Mouse (Mus musculus): Measurements from ENCODE around the gene C2cd3. TPM values are rescaled to one million over a fixed set of nuclear protein-coding genes. Genes with fewer than 3 reads are reported as not detected.

C2cd3 gene
- total RNA-seq, 2 experiments from 2014 or later, result 23.4 to 24.4 TPM

DNA sequence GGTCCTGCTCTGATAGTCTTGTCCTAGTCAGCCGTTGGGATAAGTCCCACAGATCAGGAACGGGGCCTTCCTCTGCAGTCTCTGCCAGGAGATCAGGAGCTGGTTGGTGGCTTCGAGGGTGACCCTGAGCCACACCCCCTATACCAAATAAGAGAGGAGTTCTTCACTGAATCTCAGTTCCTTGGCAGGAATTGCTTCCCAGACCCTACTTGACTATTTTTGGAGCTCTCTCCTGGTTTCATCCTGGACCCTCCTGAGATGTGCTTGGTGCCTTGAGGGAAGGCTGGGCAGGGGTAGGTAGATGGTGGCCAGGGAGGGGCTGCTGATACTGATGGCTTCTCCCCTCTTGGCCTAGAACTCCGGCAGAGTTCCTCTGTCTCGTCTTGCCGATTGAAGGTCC lies 124.3 kb downstream of the C2cd3 start:
- DNase-seq (ENCODE audit: low spot score in 2 of 2), result no peak

DNA sequence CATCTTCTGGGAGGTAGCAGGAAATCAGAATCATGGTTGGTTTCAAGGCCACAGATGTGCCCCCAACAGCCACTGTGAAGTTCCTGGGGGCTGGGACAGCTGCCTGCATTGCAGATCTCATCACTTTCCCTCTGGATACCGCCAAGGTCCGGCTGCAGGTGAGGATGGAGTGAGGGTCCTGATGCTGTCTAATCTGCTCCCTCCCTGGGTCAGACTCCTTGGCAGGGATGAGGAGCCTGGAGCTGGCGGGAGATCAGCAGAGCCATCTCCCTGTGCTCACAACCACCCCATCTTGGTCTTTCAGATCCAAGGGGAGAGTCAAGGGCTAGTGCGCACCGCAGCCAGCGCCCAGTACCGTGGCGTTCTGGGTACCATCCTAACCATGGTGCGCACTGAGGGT lies 124.8 kb downstream of the C2cd3 start:
- DNase-seq (ENCODE audit: low spot score in 2 of 2), result no peak

DNA sequence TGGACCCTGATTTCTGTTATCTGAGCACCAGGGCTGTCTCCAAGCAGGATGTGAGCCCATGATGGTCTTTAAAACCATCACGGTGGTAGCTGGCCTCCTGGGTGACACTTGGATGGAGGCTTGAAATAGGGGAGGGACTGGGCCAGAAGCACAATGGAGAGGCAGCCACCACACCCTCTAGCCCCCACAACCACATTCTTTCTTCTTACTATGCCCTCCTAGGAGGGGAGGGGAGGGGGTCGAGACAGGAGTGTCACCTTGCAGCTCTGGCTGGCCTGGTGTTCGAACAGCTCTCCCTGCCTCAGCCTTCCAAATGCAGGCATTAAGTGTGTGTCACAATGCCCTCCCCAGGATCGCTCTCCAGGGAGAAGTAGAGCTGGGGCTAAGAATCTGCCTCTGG lies 125.4 kb downstream of the C2cd3 start:
- DNase-seq (ENCODE audit: low spot score in 2 of 2), result no peak

DNA sequence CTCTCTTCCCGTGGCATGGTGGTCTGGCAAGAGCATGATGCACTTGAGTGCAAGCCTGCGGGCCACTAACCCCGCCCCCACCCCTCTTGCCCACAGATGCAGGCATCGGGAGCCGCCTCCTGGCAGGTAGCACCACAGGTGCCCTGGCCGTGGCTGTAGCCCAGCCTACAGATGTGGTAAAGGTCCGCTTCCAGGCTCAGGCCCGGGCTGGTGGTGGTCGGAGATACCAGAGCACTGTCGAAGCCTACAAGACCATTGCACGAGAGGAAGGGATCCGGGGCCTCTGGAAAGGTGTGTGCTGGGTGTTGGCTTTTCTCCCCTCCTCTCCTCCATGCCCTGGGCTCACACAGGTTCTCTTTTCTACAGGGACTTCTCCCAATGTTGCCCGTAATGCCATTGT lies 125.9 kb downstream of the C2cd3 start:
- DNase-seq (ENCODE audit: low spot score in 2 of 2), result no peak

DNA sequence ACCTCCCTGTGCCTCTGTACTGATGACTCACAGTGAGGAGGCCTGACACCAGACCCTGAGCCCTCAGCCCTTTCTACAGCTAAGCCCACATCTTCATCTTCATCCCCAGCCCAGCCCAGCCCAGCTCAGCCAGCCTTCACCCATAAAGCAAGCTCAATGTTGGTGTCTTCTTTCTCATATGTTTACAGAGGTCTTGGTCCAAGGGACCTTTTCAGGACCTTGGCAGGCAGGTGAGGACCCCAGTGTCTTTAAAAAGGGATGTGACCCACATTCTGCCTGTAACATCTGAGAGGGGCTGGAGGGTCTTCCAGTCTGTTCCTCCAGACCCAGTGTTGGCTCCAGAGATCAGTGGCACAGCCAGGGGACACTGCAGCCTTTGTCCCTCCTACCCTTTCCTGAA lies 127.4 kb downstream of the C2cd3 start:
- DNase-seq (ENCODE audit: low spot score in 2 of 2), result no peak

DNA sequence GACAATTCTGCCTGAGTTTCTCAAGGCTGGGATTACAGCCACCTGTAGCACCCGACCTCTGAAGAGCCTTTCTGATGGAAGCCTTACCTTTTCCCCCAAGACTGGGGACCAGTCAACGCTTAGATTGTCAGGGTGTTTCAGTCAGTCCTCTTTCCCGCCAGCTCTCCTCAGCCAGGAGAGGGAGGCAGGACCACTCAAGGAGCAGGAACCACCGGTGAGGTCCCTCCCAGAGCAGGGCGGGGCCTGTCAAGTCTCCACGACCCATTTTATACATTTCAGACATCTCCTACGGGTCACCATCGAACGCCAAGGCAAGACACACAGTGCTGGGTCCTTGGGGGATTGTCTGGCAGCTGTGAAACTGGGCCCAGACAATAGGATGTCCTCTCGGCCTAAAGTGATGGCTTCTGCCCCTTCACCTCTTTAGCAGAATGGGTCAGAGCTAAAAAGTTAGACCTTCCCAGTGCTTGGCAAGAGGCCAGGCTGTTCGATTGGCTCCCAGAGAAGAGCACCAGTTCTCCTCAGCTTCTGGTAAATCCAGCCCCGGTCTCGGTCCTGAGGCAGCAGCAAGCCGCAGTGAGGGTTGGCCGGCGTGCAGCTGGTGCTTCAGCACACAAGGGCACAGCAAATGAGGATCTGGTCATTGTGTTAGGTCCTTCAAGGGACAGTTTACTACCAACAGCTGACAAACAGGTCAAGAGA lies 128.4 kb downstream of the C2cd3 start:
- DNase-seq (ENCODE audit: low spot score in 2 of 2), result no peak

DNA sequence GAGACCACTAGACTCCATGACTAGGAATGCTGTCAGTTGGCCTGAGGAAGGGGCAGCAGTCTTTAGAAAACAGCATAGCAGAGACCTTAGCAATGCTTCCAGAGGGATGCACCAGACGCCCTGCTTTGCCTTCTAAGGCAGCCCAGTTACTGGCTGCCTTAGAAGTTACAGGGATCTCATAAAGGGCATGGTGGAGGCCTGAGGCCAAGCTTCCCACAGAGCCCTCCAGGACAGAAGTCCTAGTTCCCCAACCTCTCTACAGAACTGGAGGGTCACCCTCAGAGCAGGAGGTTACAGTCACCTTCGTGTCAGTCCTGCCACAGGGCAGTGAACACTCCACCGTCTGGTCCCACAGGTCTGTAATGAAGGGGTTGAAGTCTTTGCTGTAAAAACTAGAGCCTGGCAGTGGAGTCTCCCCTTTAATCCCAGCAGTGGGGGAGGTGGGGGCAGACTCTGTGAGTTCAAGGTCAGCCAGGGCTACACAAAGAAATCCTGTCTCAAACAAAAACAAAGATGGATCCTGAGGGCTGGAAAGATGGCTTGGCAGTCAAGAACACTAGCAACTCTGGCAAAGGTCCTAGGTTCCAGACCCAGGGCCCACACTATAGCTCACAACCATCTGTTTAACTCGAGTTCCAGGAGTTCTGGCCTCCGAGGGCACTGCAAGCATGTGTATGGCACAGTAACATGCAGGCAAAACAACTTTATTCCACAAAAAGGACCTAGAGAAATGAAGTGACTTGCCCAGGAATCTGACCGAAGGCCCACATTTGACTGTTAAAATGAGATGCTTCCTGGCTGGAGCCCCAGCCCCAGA lies 129.2 kb downstream of the C2cd3 start:
- no peak for DNase-seq (ENCODE audit: low spot score in 2 of 2)

DNA sequence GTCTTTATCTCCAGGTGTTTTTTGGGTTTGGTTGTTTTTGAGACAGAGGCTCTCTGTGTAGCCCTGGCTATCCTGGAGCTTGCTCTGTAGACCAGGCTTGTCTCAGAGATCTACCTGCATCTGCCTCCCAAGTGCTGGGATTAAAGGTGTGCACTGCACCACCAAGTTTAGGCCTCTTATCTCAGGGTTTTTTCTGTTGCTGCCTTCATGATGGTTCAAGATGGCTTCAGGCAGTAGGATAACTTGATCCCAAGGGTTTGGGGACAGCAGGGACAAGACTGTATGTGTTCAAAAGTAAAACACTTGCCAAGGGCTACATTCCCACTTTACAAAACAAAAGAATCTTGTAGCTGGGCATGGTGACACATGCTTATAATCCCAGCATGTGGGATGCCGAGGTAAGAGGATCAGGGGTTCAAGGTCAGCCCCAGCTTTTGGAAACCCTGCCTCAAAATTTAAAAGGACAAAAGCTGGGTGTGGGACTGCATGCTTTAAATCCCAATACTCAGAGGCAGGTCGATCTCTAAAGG lies 129.9 kb downstream of the C2cd3 start:
- no peak for DNase-seq (ENCODE audit: low spot score in 2 of 2)

DNA sequence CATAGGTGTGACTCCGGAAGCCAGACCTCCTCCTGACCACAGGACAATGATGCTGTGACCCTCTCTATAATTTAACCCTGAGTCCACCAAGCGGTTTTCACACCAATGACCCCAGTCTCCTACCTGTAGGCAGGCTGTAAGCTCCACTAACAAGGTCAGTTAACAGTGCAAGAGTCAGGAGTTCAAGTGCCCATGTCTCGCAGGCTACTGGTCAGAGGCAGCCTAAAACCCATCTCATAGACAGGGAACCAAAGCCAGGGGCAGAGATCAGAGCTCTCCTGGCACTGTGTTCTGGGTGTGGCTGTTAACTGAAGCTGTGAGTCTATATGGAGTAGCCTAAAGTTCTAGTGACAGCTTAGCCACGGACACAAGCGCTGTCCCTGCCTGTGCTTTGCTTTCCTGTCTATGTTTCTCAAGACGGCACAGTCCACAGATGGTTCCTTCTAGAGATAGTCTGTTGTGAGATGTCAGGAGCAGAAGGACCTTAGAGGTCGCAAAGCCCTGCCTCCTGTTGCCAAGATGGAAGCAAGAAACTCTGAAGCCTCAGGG lies 130.4 kb downstream of the C2cd3 start:
- no peak for DNase-seq (ENCODE audit: low spot score in 2 of 2)

DNA sequence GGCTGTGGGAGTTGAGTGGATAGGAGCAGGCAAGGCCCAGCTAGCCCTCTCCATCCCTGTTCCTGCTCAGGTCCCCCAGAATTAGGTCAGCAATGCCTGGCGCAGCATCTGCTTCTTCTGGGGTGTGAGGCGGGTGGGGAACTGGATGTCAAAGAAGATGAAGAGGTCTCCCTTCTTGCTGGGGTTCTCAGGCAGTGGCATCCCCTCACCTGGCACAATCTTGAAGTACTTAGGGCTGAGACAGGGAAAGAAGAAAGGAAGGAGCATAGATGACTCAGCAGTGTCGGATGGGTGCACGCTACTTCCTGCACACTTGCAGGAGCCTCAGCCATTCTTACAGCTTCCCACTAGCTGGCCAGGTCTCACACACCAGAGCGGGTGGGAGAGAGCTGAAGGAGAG lies 131.0 kb downstream of the C2cd3 start:
- DNase-seq (ENCODE audit: low spot score in 2 of 2), result no peak

DNA sequence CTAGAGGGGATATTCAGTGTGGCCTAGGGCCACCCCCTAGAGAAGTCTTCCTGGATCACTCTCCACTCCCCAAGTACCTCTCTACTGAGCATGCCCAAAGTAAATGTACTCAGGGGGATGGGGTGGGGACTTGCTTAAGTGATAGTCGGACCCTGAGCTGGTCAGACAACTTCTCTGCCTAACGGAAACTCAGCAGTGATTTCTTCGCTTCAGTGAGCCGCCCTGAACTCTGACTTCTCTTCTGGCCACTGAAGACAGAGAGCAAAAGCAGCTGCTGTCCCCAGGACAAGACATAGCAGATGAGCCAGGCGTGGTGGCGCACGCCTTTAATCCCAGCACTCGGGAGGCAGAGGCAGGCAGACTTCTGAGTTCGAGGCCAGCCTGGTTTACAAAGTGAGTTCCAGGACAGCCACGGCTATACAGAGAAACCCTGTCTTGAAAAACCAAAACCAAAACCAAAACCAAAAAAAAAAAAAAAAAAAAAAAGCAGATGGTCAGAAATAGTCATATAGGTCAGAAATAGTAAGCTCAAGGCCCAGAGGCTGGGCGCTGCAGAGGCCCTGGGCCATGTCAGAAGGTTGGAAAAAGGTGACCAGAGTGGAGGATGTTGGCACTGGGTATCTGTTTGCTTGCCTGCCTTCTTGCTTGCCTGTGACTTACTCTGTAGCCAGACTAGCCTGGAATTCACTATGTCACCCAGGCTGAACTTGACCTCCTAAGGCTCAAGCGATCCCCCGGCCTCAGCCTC lies 132.9 kb downstream of the C2cd3 start:
- no peak for DNase-seq (ENCODE audit: low spot score in 2 of 2)

DNA sequence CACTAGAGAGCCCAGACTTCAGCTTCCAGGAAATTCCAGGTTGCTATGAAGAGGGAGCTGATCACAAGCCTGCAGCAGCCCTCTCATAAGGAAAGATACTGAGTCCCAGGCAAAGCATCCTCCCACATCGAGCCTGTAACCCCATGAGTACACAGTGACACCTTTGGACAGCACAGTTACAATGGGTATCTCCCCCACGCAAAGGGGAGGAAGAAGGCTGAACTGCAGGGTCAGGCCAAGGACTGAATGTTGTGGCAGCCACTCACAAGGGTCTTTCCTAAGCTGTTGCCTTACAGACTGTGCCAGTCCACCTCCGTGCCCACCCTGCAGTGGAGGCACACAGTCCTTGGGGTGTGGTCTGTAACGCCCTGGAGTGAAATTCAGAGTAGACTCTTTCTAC lies 134.5 kb downstream of the C2cd3 start:
- DNase-seq (ENCODE audit: low spot score in 2 of 2), result no peak

DNA sequence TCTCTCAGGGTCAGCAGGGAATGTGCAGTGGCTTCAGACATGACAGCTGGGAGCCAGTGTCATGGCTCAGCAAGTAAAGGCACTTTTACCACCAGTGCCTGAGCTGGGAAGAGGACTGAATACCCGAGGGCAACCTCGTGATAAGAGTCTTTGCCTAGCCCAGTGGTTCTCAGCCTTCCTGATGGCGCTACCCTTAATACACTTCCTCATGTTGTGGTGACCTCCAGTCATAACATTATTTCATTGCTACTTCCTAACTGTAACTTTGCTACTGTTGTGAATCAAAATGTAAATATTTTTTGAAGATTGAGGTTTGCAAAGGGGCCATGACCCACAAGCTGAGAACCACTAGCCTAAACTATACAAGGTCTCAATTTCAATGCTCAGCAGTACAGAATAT lies 136.6 kb downstream of the C2cd3 start:
- DNase-seq (ENCODE audit: low spot score in 2 of 2), result no peak

DNA sequence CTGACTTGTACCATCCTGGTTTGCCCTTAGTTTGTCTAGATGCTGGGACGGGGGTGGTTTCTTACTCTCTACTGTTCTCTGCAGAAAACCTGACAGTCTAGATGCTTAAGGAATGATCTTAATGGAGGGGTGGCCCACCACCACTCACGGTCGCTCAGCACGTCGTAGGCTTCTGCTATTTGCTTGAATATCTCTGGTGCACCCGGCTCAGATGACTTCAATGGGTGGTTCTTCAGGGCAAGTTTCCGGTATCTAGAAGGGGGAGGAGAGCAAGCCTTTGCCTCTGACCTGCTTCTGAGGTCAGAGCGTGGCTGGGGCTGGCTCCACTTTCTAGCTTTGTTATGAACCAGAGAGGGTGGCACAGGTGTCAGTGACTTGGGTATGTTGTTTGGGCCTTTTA lies 139.6 kb downstream of the C2cd3 start:
- DNase-seq (ENCODE audit: low spot score in 2 of 2), result no peak

DNA sequence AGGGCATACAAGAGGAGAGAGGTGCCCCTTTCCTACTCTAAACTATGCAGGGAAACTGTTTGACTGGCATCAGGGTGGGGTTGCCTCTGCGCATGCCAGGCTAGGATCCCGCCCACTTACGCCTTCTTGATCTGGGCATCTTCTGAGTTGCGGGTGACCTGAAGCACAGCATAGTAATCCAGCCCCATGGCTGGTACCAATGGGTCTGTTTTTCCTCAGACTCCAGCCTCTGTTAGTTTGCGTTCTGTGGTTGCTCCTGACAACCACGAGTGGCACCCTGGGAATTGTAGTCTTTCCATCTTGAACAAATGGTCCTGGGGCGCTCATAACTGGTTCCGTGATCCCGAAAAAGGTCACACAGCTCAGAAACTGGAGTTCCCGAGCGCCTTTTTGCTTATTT lies 142.5 kb downstream of the C2cd3 start, which contains the start of gene Dnajb13:
Gene Dnajb13, minus strand, starts transcription at position 388 of the 400 bp plus-strand sequence.
- DNase-seq (ENCODE audit: low spot score in 2 of 2), result peak in 1 of 2 experiments; percentile 44

Other genes with a start within 250 kb of the C2cd3 start
- gene Lipt2, start 213.0 kb upstream of the C2cd3 start, total RNA-seq (2021), result 1 to 10 TPM; 4.0 to 4.1 TPM
- gene Kcne3, start 195.7 kb upstream of the C2cd3 start, total RNA-seq (2021), result under 1 TPM; 0.43 to 0.79 TPM
- 100 to 1,000 TPM; 250 to 264 TPM for gene Pgm2l1, start 144.8 kb upstream of the C2cd3 start, total RNA-seq (2021)
- 1 to 10 TPM; 3.0 to 5.9 TPM for gene P4ha3, start 86.7 kb upstream of the C2cd3 start, total RNA-seq (2021)
- 100 to 1,000 TPM; 145 to 146 TPM for gene Ppme1, start 74 bp downstream of the C2cd3 start, total RNA-seq (2021)
- gene Ucp3, start 100.8 kb downstream of the C2cd3 start, total RNA-seq (2021), result 1 to 10 TPM; 1.9 to 2.8 TPM
- gene Ucp2, start 121.1 kb downstream of the C2cd3 start, total RNA-seq (2021), result 10 to 100 TPM; 60.5 to 73.3 TPM
- gene Dnajb13, start 142.7 kb downstream of the C2cd3 start, total RNA-seq (2021), result under 1 TPM; 0.36 to 0.77 TPM
- 1 to 10 TPM; 8.0 TPM for gene Coa4, start 164.8 kb downstream of the C2cd3 start, total RNA-seq (2021)
- gene Rab6a, start 235.2 kb downstream of the C2cd3 start, total RNA-seq (2021), result 100 to 1,000 TPM; 373 to 390 TPM
- 10 to 100 TPM; 70.4 to 74.7 TPM for gene Mrpl48, start 236.1 kb downstream of the C2cd3 start, total RNA-seq (2021)

Data from layer of hippocampus, adult 18-20 months (tissue).